Comparison of ENCODE assay signal across 17 mouse cellular contexts in genomic region chr2:9782698-9783097, GRCm38 (mm10).
"Had no signal": no experiment of that assay in that cellular context is flagged by ENCODE, and none has a peak within 500 bp of the region (broad histone marks: within the 10 kb centered on the region; RNA-seq: fewer than 3 reads in every experiment).

No protein-coding gene starts in this region.

- H3K27ac ChIP-seq: lung, embryonic 15.5 days; macrophage; midbrain, embryonic 13.5 days; midbrain, embryonic 15.5 days; neural tube, embryonic 12.5 days; stomach, embryonic 15.5 days; stomach, postnatal 0 days had no signal

- H3K4me1 ChIP-seq: lung, embryonic 15.5 days; megakaryocyte, embryonic 14.5 days; midbrain, embryonic 13.5 days; midbrain, embryonic 15.5 days; neural tube, embryonic 12.5 days; stomach, embryonic 15.5 days had no signal

- H3K9ac ChIP-seq: lung, embryonic 15.5 days; midbrain, embryonic 13.5 days; midbrain, embryonic 15.5 days; neural tube, embryonic 12.5 days; stomach, embryonic 15.5 days had no signal

- H3K9me3 ChIP-seq: lung, embryonic 15.5 days; megakaryocyte, embryonic 14.5 days; midbrain, embryonic 13.5 days; midbrain, embryonic 15.5 days; neural tube, embryonic 12.5 days; stomach, embryonic 15.5 days had no signal

- ATAC-seq: lung, postnatal 0 days; midbrain, embryonic 13.5 days; midbrain, embryonic 15.5 days had no signal

- H3K4me2 ChIP-seq: lung, embryonic 15.5 days; midbrain, embryonic 11.5 days; midbrain, embryonic 13.5 days; midbrain, embryonic 15.5 days; neural tube, embryonic 12.5 days; stomach, embryonic 15.5 days had no signal

- H3K27me3 ChIP-seq: lung, embryonic 15.5 days; megakaryocyte, embryonic 14.5 days; midbrain, embryonic 13.5 days; midbrain, embryonic 15.5 days; neural tube, embryonic 12.5 days; stomach, embryonic 15.5 days had no signal

- DNase-seq: lung, adult 2 months; lung, postnatal 14 days; lung, postnatal 36 days; right cerebral cortex, postnatal 14 days; thymus, adult 2 months; thymus, postnatal 25 days; thymus, postnatal 4 days had no signal

- H3K36me3 ChIP-seq: lung, embryonic 15.5 days; midbrain, embryonic 13.5 days; midbrain, embryonic 15.5 days; neural tube, embryonic 12.5 days; stomach, embryonic 15.5 days had no signal

- H3K4me3 ChIP-seq: lung, embryonic 15.5 days; megakaryocyte, embryonic 14.5 days; midbrain, embryonic 13.5 days; midbrain, embryonic 15.5 days; neural tube, embryonic 12.5 days; stomach, embryonic 15.5 days had no signal
